Mouse (Mus musculus) ovary, adult 2 months (tissue): Measurements from ENCODE around the gene Ctcfl. TPM values are rescaled to one million over a fixed set of nuclear protein-coding genes. Genes with fewer than 3 reads are reported as not detected.

Experiments
- polyA plus RNA-seq: library from polyadenylated mRNA; depleted of rRNA; stranded (reverse); fragments of >200 nt; gene quantifications from 2 replicates; pipeline ENCODE4 v1.2.3, GENCODE M21; 2012; rRNA removed

Gene Ctcfl
- not detected in 2 replicates for polyA plus RNA-seq

GRCm38 (mm10) chr2:173119023-173119944 lies at the start of gene Ctcfl:
TSS of gene Ctcfl (minus strand) at chr2:173119525.

GRCm38 (mm10) chr2:173152436-173153151 lies 33.3 kb upstream of the Ctcfl start, which contains the start of gene Pck1:
TSS of gene Pck1 (plus strand) at chr2:173153048.

Other genes starting within 250 kb of the Ctcfl start
- gene Bmp7, start 179.2 kb downstream of the Ctcfl start, polyA plus RNA-seq: 22.3 and 22.8 TPM in 2 replicates
- 0.03 and 0.25 TPM in 2 replicates for gene Spo11, start 141.8 kb downstream of the Ctcfl start, polyA plus RNA-seq
- 96.2 and 114 TPM in 2 replicates for gene Rae1, start 119.4 kb downstream of the Ctcfl start, polyA plus RNA-seq
- 234 and 264 TPM in 2 replicates for gene Rbm38, start 99.0 kb downstream of the Ctcfl start, polyA plus RNA-seq
- gene Pck1, start 33.5 kb upstream of the Ctcfl start, polyA plus RNA-seq: 5.3 and 6.1 TPM in 2 replicates
- 4.7 and 5.0 TPM in 2 replicates for gene Zbp1, start 99.4 kb upstream of the Ctcfl start, polyA plus RNA-seq
- gene Pmepa1, start 157.0 kb upstream of the Ctcfl start, polyA plus RNA-seq: 96.3 and 119 TPM in 2 replicates